Mouse (Mus musculus): ENCODE results near the gene Zfp488. TPM values are rescaled to one million over a fixed set of nuclear protein-coding genes. Genes with fewer than 3 reads are reported as not detected.

Zfp488 gene
- polyA plus RNA-seq, 2 experiments from 2014 or later: not detected

DNA sequence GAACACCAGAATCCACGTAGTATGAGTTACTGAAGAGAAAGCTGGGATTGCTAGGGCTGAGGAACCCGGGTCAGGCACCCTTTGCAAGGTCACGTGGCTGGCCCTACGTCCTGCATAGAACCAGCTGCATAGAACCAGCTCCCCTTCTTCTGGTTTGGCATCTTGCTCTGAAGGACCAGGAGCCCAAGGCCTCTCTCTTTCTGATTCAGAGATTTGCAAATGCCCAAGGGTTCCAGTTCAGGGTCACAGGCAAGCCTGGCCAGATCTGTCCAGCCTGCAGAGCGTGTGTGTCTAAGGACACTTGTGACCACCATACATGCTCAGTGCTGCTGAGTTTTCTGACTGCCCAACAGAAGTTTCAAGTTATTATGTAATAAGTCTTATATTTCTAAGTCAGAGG is 36.3 kb downstream of the Zfp488 start:
- no peak for ATAC-seq

DNA sequence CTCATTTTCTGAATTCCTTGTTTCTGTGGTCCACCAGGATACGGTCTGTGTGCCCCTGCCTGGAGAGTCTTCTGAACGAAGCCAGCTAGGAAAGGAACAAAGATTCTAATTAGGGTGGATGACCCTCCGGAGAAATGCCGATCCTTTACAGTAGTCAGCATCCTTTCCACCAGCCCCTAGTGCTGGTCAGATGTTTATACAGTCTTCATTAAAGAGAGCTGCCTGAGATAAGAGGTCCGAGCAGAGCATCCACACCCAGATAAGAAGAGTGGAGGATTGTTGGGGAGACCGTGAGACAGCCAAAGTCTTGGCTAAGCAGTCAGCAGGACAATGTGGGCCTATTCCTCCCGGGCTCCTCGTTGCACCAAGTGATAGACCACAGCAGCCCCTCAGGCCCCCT is 37.8 kb downstream of the Zfp488 start, which contains the start of gene Gdf2:
Gene Gdf2 (plus strand): TSS at position 301 of the 400 bp plus-strand sequence.
- no peak for ATAC-seq

DNA sequence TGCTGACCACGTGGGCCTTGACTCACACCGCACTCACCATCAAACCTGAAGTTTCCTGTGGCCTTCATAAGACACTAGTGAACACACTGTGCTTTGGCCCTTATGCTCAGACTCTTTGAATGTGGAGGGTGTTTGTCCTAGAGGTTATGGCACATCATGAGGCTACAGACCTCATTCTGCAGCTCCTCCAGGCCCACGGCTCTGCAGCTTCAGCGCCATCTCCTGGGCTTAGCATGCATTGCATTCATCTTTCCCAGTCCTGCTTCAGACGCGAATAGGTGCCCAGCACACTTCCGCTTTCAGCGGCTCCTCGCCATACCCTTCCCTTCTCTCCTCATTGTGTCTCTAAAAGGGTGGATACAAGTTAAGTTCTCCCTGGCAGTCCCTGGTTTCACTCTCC is 39.4 kb downstream of the Zfp488 start:
- ATAC-seq: no peak

DNA sequence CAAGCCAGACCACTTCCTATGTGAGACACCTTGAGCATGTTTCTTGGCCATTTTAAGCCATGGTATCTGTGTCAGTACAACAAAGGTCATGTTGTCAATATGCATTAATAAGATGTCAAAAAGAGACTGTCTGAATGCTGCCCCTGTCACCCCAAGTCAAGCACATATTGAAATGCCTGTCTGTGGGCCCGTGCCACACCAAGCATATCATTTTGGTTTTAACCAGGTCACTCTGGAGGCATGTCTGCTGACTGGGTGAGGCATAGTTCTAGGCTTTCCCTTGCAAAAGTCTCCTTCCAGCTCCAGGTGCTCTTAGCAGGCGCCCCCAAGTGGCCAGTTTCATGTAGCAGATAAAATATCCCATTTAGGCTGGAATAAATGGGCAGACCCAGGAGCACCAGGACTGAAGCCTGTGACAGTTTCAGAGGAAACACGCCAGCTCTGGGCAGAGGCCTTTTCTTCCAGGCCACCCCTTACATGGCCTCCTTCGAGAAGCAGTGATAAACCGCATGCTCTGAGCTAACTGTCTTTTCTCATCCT is 44.7 kb downstream of the Zfp488 start:
- ATAC-seq: no peak

DNA sequence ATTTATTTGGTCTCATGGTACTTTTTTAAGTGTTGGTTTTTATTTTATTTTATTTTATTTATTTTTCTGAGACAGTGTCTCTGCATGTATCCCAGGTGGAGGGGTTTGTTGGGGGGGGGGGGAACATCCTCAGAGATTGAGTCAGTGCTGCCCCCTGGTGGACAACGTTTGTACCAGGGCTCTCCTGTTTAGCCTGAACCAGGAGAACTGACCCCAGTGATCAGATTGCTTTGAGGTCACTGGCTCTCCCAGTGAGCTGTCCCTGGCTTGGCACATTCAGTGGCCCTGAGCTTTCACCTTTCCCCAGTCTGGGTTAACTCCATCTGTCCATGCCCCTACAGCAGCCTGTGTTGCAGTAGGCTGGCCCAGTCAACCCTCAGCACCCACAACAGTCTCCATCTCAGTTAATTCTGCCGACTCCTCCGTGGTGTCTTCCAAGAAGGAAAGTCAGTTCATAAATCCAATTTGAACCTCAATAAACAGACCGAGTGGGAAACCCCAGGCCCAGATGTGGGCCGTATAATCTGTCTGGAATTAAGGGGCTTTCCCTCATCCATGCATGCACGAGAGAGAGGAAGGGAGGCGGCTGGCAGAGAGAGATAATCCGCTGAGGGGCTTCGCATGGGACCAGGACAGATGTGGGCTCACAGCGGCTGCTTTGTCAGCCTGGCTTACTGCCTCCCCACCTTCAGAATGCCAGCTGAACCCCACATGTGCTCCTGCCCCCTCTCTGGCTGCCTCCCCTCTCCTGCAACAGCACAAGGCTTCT is 45.4 kb downstream of the Zfp488 start:
- no peak for ATAC-seq

DNA sequence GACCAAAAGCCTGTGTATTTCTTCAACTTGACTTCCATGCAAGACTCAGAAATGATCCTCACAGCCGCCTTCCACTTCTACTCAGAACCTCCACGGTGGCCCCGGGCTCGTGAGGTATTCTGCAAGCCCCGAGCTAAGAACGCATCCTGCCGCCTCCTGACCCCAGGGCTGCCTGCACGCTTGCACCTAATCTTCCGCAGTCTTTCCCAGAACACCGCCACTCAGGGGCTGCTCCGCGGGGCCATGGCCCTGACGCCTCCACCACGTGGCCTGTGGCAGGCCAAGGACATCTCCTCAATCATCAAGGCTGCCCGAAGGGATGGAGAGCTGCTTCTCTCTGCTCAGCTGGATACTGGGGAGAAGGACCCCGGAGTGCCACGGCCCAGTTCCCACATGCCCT is 46.7 kb downstream of the Zfp488 start:
- no peak for ATAC-seq

DNA sequence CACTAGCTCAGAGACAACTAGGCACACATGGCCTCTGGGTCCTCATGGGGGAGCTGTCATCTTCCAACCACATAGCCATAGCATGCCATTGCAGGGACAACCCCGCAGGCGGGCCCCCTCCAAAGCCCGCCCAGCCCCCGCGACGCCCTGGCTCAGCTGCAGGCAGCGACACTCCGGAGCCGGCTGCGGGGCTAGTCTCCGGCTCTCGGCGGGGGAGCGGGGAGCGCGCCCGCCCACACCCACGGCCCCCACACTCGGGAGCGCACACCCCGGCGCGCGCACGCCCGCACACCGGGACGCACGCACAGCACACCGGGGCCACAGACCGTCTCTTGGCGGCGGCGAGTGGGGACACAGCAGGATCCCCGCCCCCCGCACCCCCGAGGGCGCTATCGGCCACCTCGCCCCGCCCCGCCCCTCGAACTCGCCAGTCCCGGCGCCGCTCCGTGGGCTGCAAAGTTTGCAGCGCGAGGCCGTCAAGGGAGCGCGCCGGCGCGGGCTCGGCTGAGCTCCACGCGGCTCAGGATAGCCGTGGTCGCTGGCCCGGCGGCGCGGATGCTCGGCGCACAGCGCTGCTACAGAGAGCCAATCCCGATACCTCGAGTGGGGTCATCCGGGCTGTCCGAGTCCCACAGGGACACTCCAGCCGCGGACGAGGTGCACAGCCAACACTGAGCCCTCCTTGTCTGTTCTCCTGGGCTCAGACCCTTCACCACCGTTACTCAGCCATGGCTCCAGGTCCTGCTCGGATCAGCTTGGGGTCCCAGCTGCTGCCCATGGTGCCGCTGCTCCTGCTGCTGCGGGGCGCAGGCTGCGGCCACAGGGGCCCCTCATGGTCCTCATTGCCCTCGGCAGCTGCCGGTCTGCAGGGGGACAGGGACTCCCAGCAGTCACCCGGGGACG is 55.1 kb downstream of the Zfp488 start, which contains the start of gene Gdf10:
Gene Gdf10 (plus strand): TSS at position 420 of the 903 bp plus-strand sequence.
- ATAC-seq: no peak

DNA sequence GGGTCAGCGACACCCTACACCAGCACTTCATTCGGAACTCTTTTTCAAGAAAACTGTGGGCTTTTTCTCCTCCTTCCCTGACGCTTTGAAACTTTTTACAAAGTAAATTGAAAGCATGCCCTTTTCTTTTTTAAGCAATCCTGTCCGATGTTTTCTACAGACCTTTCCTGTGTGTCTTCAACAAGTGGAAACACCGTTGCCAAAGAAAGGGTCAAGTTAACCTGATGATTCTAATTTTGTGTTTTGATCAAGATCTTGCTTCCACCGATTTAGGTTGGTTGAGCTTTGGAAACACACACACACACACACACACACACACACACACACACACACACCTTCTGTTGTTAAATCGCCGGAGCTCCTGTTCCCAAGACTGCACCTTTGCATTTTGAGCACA is 55.8 kb downstream of the Zfp488 start:
- no peak for ATAC-seq

DNA sequence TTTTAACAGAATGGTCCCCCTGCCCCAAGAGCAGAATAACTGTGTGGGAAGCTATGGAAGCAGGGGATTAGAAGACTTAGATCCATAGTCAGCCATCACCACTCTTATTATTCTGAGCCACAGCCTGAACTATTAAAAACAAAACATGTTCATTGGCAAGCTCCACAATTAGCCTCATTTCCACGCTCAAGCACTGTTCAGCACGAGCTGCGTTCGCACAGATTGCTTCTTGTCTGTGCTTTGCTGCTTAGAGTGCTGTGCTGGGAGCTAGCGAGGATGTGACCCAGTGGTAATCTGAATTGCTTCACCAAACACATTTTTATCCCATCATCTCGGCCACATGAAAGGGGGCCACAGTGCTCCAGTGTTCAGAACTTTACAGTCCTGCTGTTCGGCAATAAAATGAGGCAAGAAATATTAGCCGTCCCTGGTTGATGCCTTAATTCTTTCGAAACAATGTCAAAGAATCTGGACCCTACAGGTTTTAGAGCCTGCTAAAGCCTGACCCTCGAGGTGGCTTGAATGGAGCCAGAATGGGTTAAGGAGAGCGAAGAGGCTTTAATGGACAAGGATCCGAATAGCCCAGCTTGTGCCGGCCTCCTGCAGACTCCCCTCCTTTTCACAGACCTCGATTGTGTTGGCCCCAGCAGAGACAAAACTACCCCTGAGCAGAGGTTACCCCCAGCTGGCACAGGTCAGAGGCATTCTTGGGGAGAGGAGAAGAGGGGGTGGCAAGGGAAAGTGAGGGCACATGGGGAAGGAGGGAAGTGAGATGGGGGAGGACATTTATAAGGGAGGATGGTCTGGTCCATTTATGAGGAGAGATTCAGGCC is 57.6 kb downstream of the Zfp488 start:
- no peak for ATAC-seq

Other genes starting within 250 kb of the Zfp488 start
- not detected for gene Gdf10, start 55.2 kb downstream of the Zfp488 start, polyA plus RNA-seq (2017; shearing (Covaris generic))
- gene Gdf2, start 37.7 kb downstream of the Zfp488 start, polyA plus RNA-seq (2017; shearing (Covaris generic)): not detected
- not detected for gene Rbp3, start 24.8 kb downstream of the Zfp488 start, polyA plus RNA-seq (2017; shearing (Covaris generic))
- gene Gm30083, start 36.4 kb upstream of the Zfp488 start, polyA plus RNA-seq (2017; shearing (Covaris generic)): not detected
- gene Gm5460, start 38.0 kb upstream of the Zfp488 start, polyA plus RNA-seq (2017; shearing (Covaris generic)): not detected
- not detected for gene Antxrl, start 73.9 kb upstream of the Zfp488 start, polyA plus RNA-seq (2017; shearing (Covaris generic))
- gene Anxa8, start 107.2 kb upstream of the Zfp488 start, polyA plus RNA-seq (2017; shearing (Covaris generic)): not detected
- not detected for gene A630023A22Rik, start 124.0 kb upstream of the Zfp488 start, polyA plus RNA-seq (2017; shearing (Covaris generic))
- not detected for gene Npy4r, start 173.7 kb upstream of the Zfp488 start, polyA plus RNA-seq (2017; shearing (Covaris generic))
- gene Gprin2, start 222.9 kb upstream of the Zfp488 start, polyA plus RNA-seq (2017; shearing (Covaris generic)): not detected
- under 1 TPM in 1 of 2 experiments, not detected in 1; 0.19 TPM for gene Syt15, start 240.8 kb upstream of the Zfp488 start, polyA plus RNA-seq (2017; shearing (Covaris generic))

Data from activated CD4-positive, CD25-positive, alpha-beta regulatory T cell, adult 4 months (primary cell).